Mouse (Mus musculus): ENCODE results near the gene Cx3cr1. TPM values are rescaled to one million over a fixed set of nuclear protein-coding genes. Genes with fewer than 3 reads are reported as not detected.

Gene Cx3cr1
- polyA plus RNA-seq, 1 experiment from 2014 or later, result 5.1 TPM

DNA sequence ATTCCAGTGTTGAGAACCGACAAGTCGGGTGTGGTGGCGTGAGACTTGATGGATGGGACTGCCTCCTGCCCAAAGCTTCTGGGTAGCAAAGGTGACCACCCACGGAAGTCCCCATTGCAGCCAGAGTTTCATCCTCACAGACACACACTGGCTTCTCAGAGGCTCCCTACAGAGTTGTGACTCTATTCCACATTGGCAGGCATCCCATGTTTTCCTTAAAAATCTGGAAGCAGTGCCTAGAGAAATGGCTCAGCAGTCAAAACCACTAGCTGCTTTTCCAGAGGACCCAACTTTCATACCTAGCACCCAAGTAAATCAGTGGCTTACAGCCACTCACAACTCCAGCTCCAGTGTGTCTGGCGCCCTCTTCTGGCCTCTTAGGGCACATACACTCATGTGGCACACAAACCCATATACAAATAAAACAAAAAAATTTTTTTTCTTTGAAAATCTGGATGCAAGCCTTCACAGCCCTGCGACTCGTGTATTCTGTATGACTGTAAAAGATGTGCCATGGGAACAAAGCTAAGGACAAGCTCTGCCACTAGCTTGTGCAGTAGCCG, 10.9 kb upstream of the Cx3cr1 start:
- H3K27me3 ChIP-seq, result no peaks in the 10 kb centered on the region
- H3K9me3 ChIP-seq, result no peaks in the 10 kb centered on the region
- no peaks in the 10 kb centered on the region for H3K36me3 ChIP-seq (replicated peaks)
- no peak overlapping the region for H3K9ac ChIP-seq
- 86% methylated on average over 8 of the region's 8 CpGs for WGBS
- no peak for ATAC-seq (ENCODE audit: low FRiP score)
- H3K4me1 ChIP-seq, result no peaks in the 10 kb centered on the region
- H3K4me3 ChIP-seq (replicated peaks), result no peak overlapping the region
- no peak overlapping the region for H3K4me2 ChIP-seq
- H3K27ac ChIP-seq, result no peak overlapping the region

GRCm38 (mm10) chr9:120079901-120080300, 10.2 kb upstream of the Cx3cr1 start:
- no peak overlapping the region for H3K9ac ChIP-seq
- H3K4me3 ChIP-seq (replicated peaks), result no peak overlapping the region
- ATAC-seq (ENCODE audit: low FRiP score), result no peak
- H3K9me3 ChIP-seq, result no peaks in the 10 kb centered on the region
- no peaks in the 10 kb centered on the region for H3K4me1 ChIP-seq
- H3K36me3 ChIP-seq (replicated peaks), result no peaks in the 10 kb centered on the region
- H3K27me3 ChIP-seq, result no peaks in the 10 kb centered on the region
- H3K27ac ChIP-seq, result no peak overlapping the region
- WGBS, result 79% methylated on average over 7 of the region's 7 CpGs
- no peak overlapping the region for H3K4me2 ChIP-seq

DNA sequence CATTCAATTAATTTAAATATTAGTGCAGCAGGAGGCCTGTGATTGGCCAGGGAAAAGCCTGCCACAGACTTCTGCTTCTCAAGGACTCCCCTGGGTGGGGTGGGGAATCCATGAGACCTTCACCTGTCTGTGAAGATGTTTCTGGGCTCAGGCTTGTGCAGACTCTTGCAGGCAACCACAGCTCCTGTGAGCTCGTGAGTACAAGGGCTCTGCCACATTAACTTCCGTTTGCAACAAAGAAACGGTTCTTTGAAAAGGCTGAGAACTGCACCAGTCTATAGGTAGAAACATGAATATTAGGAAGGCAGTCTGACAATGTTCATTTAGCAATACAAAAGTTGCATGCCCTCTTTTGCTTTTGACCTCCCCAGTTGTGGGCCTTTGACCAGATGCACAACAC, 8.6 kb upstream of the Cx3cr1 start:
- Histone ChIP-seq H3K4me3 (replicated peaks) (no peak overlapping the region), H3K27ac (no peak overlapping the region), H3K36me3 (replicated peaks) (no peaks in the 10 kb centered on the region), H3K27me3 (no peaks in the 10 kb centered on the region), H3K4me1 (no peaks in the 10 kb centered on the region), H3K9me3 (no peaks in the 10 kb centered on the region), H3K4me2 (no peak overlapping the region), H3K9ac (no peak overlapping the region)
- ATAC-seq (ENCODE audit: low FRiP score), result no peak
- 85% methylated on average over 3 of the region's 3 CpGs for WGBS

DNA sequence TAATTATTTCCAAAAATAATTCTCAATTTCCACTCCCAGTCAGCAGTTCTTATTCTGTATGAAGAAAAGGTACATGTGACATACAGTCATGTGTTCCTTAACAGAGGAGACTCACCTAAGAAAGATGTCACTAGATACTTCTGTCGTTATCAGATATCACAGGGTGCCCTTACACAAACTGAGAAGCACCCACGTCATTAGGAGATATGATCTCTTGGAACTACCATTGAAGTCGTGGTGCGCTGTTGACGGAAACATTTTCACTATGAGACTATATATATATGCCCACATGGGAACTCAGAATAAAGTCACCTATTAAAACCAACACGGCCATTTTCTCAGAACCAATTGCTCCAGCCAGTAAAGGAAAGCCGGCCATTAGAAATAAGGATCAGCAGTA, 4.8 kb upstream of the Cx3cr1 start:
- H3K4me2 ChIP-seq, result no peak overlapping the region
- no peaks in the 10 kb centered on the region for H3K4me1 ChIP-seq
- H3K9ac ChIP-seq, result no peak overlapping the region
- H3K4me3 ChIP-seq (replicated peaks), result no peak overlapping the region
- H3K27me3 ChIP-seq, result no peaks in the 10 kb centered on the region
- 85% methylated on average over 7 of the region's 7 CpGs for WGBS
- H3K27ac ChIP-seq, result no peak overlapping the region
- ATAC-seq (ENCODE audit: low FRiP score), result no peak
- no peaks in the 10 kb centered on the region for H3K36me3 ChIP-seq (replicated peaks)
- H3K9me3 ChIP-seq, result no peaks in the 10 kb centered on the region

- H3K9me3 ChIP-seq, result no peaks in the 10 kb centered on the region
- H3K36me3 ChIP-seq (replicated peaks), result no peaks in the 10 kb centered on the region
- H3K4me1 ChIP-seq, result no peaks in the 10 kb centered on the region
- no peak overlapping the region for H3K4me2 ChIP-seq
- ATAC-seq (ENCODE audit: low FRiP score), result peak; percentile 61
- H3K27ac ChIP-seq, result no peak overlapping the region
- WGBS, result 18% methylated on average over 3 of the region's 3 CpGs
- no peaks in the 10 kb centered on the region for H3K27me3 ChIP-seq
- no peak overlapping the region for H3K9ac ChIP-seq
- H3K4me3 ChIP-seq (replicated peaks), result no peak overlapping the region
These were observed 3.5 kb upstream of the Cx3cr1 start for GRCm38 (mm10) chr9:120073169-120073568.

DNA sequence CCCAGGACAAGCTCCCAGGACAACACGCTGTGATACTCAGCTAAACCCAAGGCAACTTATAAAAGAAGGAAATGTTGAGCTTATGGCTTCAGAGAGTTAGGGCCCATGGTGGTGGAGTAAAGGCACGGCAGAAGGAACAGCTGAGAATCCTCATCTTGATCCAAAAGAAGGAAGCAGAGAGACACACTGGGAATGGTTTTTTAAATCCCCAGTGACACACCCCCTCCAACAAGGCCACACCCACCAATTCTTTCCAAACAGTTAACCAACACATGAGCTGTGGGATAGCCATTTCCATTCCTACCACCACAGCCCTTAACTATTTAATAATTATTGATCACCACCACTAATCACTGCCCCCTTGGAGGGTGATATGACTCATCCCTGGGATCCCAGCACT, 1.6 kb upstream of the Cx3cr1 start:
- Histone ChIP-seq H3K27me3 (no peaks in the 10 kb centered on the region), H3K4me1 (no peaks in the 10 kb centered on the region), H3K4me3 (replicated peaks) (no peak overlapping the region), H3K36me3 (replicated peaks) (no peaks in the 10 kb centered on the region), H3K27ac (no peak overlapping the region), H3K4me2 (no peak overlapping the region), H3K9ac (no peak overlapping the region), H3K9me3 (no peaks in the 10 kb centered on the region)
- WGBS, result 71% methylated on average over 2 of the region's 2 CpGs
- ATAC-seq (ENCODE audit: low FRiP score), result no peak

- 70% methylated on average over 10 of the region's 10 CpGs for WGBS
- Histone ChIP-seq H3K4me2 (no peak overlapping the region), H3K9me3 (no peaks in the 10 kb centered on the region), H3K27me3 (no peaks in the 10 kb centered on the region), H3K4me1 (no peaks in the 10 kb centered on the region), H3K36me3 (replicated peaks) (no peaks in the 10 kb centered on the region), H3K9ac (no peak overlapping the region), H3K4me3 (replicated peaks) (no peak overlapping the region), H3K27ac (no peak overlapping the region)
- ATAC-seq (ENCODE audit: low FRiP score), result no peak
These were observed 1.6 kb downstream of the Cx3cr1 start for GRCm38 (mm10) chr9:120068047-120068446.

GRCm38 (mm10) chr9:120067609-120068008, 2.1 kb downstream of the Cx3cr1 start:
- Histone ChIP-seq H3K9me3 (no peaks in the 10 kb centered on the region), H3K4me2 (no peak overlapping the region), H3K4me1 (no peaks in the 10 kb centered on the region), H3K4me3 (replicated peaks) (no peak overlapping the region), H3K27ac (no peak overlapping the region), H3K9ac (no peak overlapping the region), H3K36me3 (replicated peaks) (no peaks in the 10 kb centered on the region), H3K27me3 (no peaks in the 10 kb centered on the region)
- 89% methylated on average over 2 of the region's 2 CpGs for WGBS
- no peak for ATAC-seq (ENCODE audit: low FRiP score)

- no peak for ATAC-seq (ENCODE audit: low FRiP score)
- H3K36me3 ChIP-seq (replicated peaks), result no peaks in the 10 kb centered on the region
- no peak overlapping the region for H3K9ac ChIP-seq
- H3K27me3 ChIP-seq, result no peaks in the 10 kb centered on the region
- no peak overlapping the region for H3K4me3 ChIP-seq (replicated peaks)
- H3K4me1 ChIP-seq, result no peaks in the 10 kb centered on the region
- H3K9me3 ChIP-seq, result no peaks in the 10 kb centered on the region
- no peak overlapping the region for H3K27ac ChIP-seq
- no peak overlapping the region for H3K4me2 ChIP-seq
- 81% methylated on average over 4 of the region's 4 CpGs for WGBS
These were observed 5.4 kb downstream of the Cx3cr1 start for GRCm38 (mm10) chr9:120064317-120064716.

- Histone ChIP-seq H3K4me1 (peaks cover 9% of the 10 kb centered on the region; the same call in 1 of the 2 replicates), H3K9ac (no peak overlapping the region), H3K4me3 (replicated peaks) (no peak overlapping the region), H3K27ac (no peak overlapping the region), H3K36me3 (replicated peaks) (no peaks in the 10 kb centered on the region), H3K9me3 (no peaks in the 10 kb centered on the region), H3K4me2 (no peak overlapping the region), H3K27me3 (no peaks in the 10 kb centered on the region)
- WGBS, result 75% methylated on average over 3 of the region's 3 CpGs
- ATAC-seq (ENCODE audit: low FRiP score), result no peak
These were observed 10.9 kb downstream of the Cx3cr1 start for GRCm38 (mm10) chr9:120058730-120059129.

DNA sequence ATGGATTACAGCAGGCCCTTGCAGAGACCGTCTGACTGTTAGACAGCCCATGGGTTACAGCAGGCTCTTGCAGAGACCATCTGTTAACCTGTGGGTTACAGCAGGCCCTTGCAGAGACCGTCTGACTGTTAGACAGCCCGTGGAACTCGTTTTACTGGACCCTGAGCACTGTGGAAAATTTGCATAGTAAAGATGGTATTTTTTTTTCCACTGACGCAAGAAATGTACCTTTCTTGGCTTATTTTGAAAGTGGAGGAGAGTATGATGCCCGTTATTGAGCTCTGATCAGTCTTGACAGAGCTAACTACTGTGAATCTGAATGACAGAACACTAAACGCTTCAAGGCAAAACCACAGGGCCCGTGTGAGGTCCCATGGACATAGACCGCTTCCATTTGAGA, 13.5 kb downstream of the Cx3cr1 start:
- Histone ChIP-seq H3K9ac (no peak overlapping the region), H3K4me1 (peaks cover 9% of the 10 kb centered on the region; the same call in 1 of the 2 replicates), H3K27me3 (no peaks in the 10 kb centered on the region), H3K36me3 (replicated peaks) (no peaks in the 10 kb centered on the region), H3K27ac (no peak overlapping the region), H3K4me2 (no peak overlapping the region), H3K9me3 (no peaks in the 10 kb centered on the region), H3K4me3 (replicated peaks) (no peak overlapping the region)
- ATAC-seq (ENCODE audit: low FRiP score), result no peak
- 83% methylated on average over 9 of the region's 9 CpGs for WGBS

DNA sequence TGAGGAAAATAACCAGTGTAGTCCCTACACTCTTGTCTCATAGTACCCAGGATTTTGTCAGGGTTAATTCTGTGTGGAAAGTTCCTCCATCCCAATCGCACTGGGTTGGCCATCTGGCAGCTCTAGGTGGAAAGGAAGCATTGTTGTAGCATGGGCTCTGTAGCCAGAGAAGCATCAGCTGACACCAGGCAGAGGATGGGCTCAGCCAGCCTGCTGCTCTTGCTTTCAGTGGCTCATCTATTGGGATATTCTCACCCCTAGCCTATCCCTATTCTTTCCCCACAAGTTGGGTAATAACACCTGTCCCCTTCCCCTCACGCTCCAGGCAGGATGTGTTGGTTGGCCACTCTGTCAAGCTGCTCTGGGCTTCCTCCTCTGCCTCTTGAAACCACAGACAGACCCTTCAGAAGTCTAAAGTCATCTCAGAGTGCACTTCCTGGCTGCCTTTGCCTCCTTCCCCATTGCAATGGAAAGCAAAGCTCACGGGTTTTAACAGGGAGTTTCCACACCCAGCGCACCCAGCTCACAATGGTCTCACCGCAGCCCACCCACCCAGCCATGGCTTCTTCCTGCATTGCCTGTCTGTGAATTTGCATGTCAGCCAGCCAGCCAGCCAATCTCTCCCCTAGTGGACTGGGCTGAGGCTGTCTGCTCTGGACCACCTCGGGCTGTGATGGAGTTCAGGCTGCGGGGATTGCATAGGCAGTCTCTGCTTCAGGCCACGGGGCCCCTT, 15.0 kb downstream of the Cx3cr1 start:
- Histone ChIP-seq H3K4me2 (no peak overlapping the region), H3K9ac (0 out of 2 replicates have a peak overlapping the region, but pooled peaks have one; percentile 25), H3K4me3 (replicated peaks) (no peak overlapping the region), H3K36me3 (replicated peaks) (no peaks in the 10 kb centered on the region), H3K27ac (no peak overlapping the region), H3K9me3 (no peaks in the 10 kb centered on the region), H3K27me3 (no peaks in the 10 kb centered on the region), H3K4me1 (peaks cover 9% of the 10 kb centered on the region; the same call in 1 of the 2 replicates)
- no peak for ATAC-seq (ENCODE audit: low FRiP score)
- 53% methylated on average over 8 of the region's 8 CpGs for WGBS

- Histone ChIP-seq H3K9ac (no peak overlapping the region), H3K9me3 (no peaks in the 10 kb centered on the region), H3K27me3 (no peaks in the 10 kb centered on the region), H3K4me1 (peaks cover 2% of the 10 kb centered on the region; the same call in 1 of the 2 replicates), H3K4me3 (replicated peaks) (no peak overlapping the region), H3K4me2 (no peak overlapping the region), H3K36me3 (replicated peaks) (no peaks in the 10 kb centered on the region), H3K27ac (no peak overlapping the region)
- no peak for ATAC-seq (ENCODE audit: low FRiP score)
- WGBS, result 87% methylated on average over 3 of the region's 3 CpGs
These were observed 20.3 kb downstream of the Cx3cr1 start for GRCm38 (mm10) chr9:120049407-120049806.

All from forebrain, embryonic 12.5 days (tissue).